Comparison of ENCODE assay signal across 12 mouse cellular contexts in genomic region chr8:126598218-126598617, GRCm38 (mm10). TPM values are rescaled to one million over a fixed set of nuclear protein-coding genes. Genes with fewer than 3 reads are reported as not detected.
DNase-seq lines count a peak whose midpoint lies in the region; ATAC-seq lines count a peak whose summit lies in the region.
"Had no signal": no experiment of that assay in that cellular context is flagged by ENCODE, and none has a peak within 500 bp of the region (broad histone marks: within the 10 kb centered on the region; RNA-seq: fewer than 3 reads in every experiment).

No protein-coding gene starts in this region.

- H3K4me2 ChIP-seq in hindbrain, embryonic 12.5 days (replicated peaks) = no peak overlapping the region
- H3K4me2 ChIP-seq in embryonic facial prominence, embryonic 15.5 days (replicated peaks) = no peak overlapping the region
- H3K4me2 ChIP-seq in forebrain, embryonic 15.5 days (replicated peaks) = no peak overlapping the region
- no peak overlapping the region for H3K4me2 ChIP-seq in neural tube, embryonic 15.5 days
- H3K4me2 ChIP-seq: hindbrain, embryonic 13.5 days had no signal

- H3K9ac ChIP-seq in hindbrain, embryonic 12.5 days = no peak overlapping the region
- no peak overlapping the region for H3K9ac ChIP-seq in embryonic facial prominence, embryonic 15.5 days
- H3K9ac ChIP-seq in forebrain, embryonic 15.5 days (replicated peaks) = no peak overlapping the region
- H3K9ac ChIP-seq in neural tube, embryonic 15.5 days (replicated peaks) = no peak overlapping the region
- H3K9ac ChIP-seq: forebrain, postnatal 0 days; hindbrain, embryonic 13.5 days had no signal

- DNase-seq in adrenal gland, postnatal 10 days = peak; percentile 35
- no peak for DNase-seq in adrenal gland, adult 8-10 months
- DNase-seq in hindbrain, embryonic 10.5 days (ENCODE audit: low spot score) = no peak
- DNase-seq: forebrain, postnatal 0 days; lung, adult 18-20 months had no signal

- H3K9me3 ChIP-seq in hindbrain, embryonic 10.5 days = no peaks in the 10 kb centered on the region
- H3K9me3 ChIP-seq in hindbrain, embryonic 12.5 days (replicated peaks) = no peaks in the 10 kb centered on the region
- H3K9me3 ChIP-seq in embryonic facial prominence, embryonic 15.5 days (replicated peaks) = no peaks in the 10 kb centered on the region
- no peaks in the 10 kb centered on the region for H3K9me3 ChIP-seq in forebrain, embryonic 15.5 days
- H3K9me3 ChIP-seq in neural tube, embryonic 15.5 days (replicated peaks) = no peaks in the 10 kb centered on the region
- H3K9me3 ChIP-seq: hindbrain, embryonic 13.5 days had no signal

- peaks cover 66% of the 10 kb centered on the region for H3K4me1 ChIP-seq in hindbrain, embryonic 10.5 days (replicated peaks)
- H3K4me1 ChIP-seq in hindbrain, embryonic 12.5 days = peaks cover 54% of the 10 kb centered on the region
- peaks cover 75% of the 10 kb centered on the region for H3K4me1 ChIP-seq in embryonic facial prominence, embryonic 15.5 days
- H3K4me1 ChIP-seq in forebrain, embryonic 15.5 days = peaks cover 69% of the 10 kb centered on the region
- peaks cover 52% of the 10 kb centered on the region for H3K4me1 ChIP-seq in neural tube, embryonic 15.5 days

- no peaks in the 10 kb centered on the region for H3K79me2 ChIP-seq in macrophage (ENCODE audit: inconsistent target)

- 75% methylated on average over 12 of the region's 12 CpGs for WGBS in hindbrain, embryonic 10.5 days
- 71% methylated on average over 12 of the region's 12 CpGs for WGBS in hindbrain, embryonic 12.5 days
- WGBS in embryonic facial prominence, embryonic 15.5 days = 52% methylated on average over 12 of the region's 12 CpGs
- 11% methylated on average over 12 of the region's 12 CpGs for WGBS in macrophage (ENCODE audit: missing documents)
- 48% methylated on average over 12 of the region's 12 CpGs for whole genome bisulfite sequencing in forebrain, embryonic 15.5 days
- WGBS in neural tube, embryonic 15.5 days = 65% methylated on average over 12 of the region's 12 CpGs

- no peak overlapping the region for H3K4me3 ChIP-seq in hindbrain, embryonic 10.5 days
- no peak overlapping the region for H3K4me3 ChIP-seq in hindbrain, embryonic 12.5 days
- H3K4me3 ChIP-seq in embryonic facial prominence, embryonic 15.5 days (replicated peaks) = no peak overlapping the region
- H3K4me3 ChIP-seq in macrophage (ENCODE audit: inconsistent target) = no peak overlapping the region
- no peak overlapping the region for H3K4me3 ChIP-seq in forebrain, embryonic 15.5 days
- H3K4me3 ChIP-seq in neural tube, embryonic 15.5 days (replicated peaks) = no peak overlapping the region
- H3K4me3 ChIP-seq: hindbrain, embryonic 13.5 days had no signal

- no peaks in the 10 kb centered on the region for H3K27me3 ChIP-seq in hindbrain, embryonic 10.5 days (ENCODE audit: insufficient read depth, poor library complexity, severe bottlenecking)
- H3K27me3 ChIP-seq in hindbrain, embryonic 12.5 days = no peaks in the 10 kb centered on the region
- no peaks in the 10 kb centered on the region for H3K27me3 ChIP-seq in embryonic facial prominence, embryonic 15.5 days
- H3K27me3 ChIP-seq in forebrain, embryonic 15.5 days = no peaks in the 10 kb centered on the region
- no peaks in the 10 kb centered on the region for H3K27me3 ChIP-seq in neural tube, embryonic 15.5 days (replicated peaks)
- H3K27me3 ChIP-seq: hindbrain, embryonic 13.5 days; Patski had no signal

- H3K36me3 ChIP-seq in hindbrain, embryonic 10.5 days = no peaks in the 10 kb centered on the region
- H3K36me3 ChIP-seq in hindbrain, embryonic 12.5 days = no peaks in the 10 kb centered on the region
- no peaks in the 10 kb centered on the region for H3K36me3 ChIP-seq in embryonic facial prominence, embryonic 15.5 days
- H3K36me3 ChIP-seq in macrophage (ENCODE audit: inconsistent target) = no peaks in the 10 kb centered on the region
- no peaks in the 10 kb centered on the region for H3K36me3 ChIP-seq in forebrain, embryonic 15.5 days
- H3K36me3 ChIP-seq in neural tube, embryonic 15.5 days = no peaks in the 10 kb centered on the region
- H3K36me3 ChIP-seq: hindbrain, embryonic 13.5 days had no signal

- H3K27ac ChIP-seq in hindbrain, embryonic 10.5 days = 0 out of 2 replicates have a peak overlapping the region, but pooled peaks have one; percentile 1
- no peak overlapping the region for H3K27ac ChIP-seq in hindbrain, embryonic 12.5 days
- 0 out of 2 replicates have a peak overlapping the region, but pooled peaks have one; percentile 28 for H3K27ac ChIP-seq in embryonic facial prominence, embryonic 15.5 days (replicated peaks)
- H3K27ac ChIP-seq in macrophage = peak overlapping the region; percentile 99
- H3K27ac ChIP-seq in forebrain, embryonic 15.5 days (replicated peaks) = no peak overlapping the region
- no peak overlapping the region for H3K27ac ChIP-seq in neural tube, embryonic 15.5 days (replicated peaks)
- H3K27ac ChIP-seq: hindbrain, embryonic 13.5 days had no signal

- ATAC-seq in hindbrain, embryonic 12.5 days (ENCODE audit: low FRiP score) = no peak
- ATAC-seq in embryonic facial prominence, embryonic 15.5 days (ENCODE audit: insufficient number of reproducible peaks, low FRiP score, low TSS enrichment, low read depth) = no peak
- no peak for ATAC-seq in forebrain, embryonic 15.5 days (replicated peaks)
- ATAC-seq in neural tube, embryonic 15.5 days (ENCODE audit: low FRiP score) = no peak
- ATAC-seq: forebrain, postnatal 0 days; Patski had no signal

RNA-seq across cellular contexts. Expression of gene Irf2bp2, which starts 4.4 kb away (rescaled TPM):
- total RNA-seq in adrenal gland, postnatal 10 days (2021) = 100 to 1,000 TPM in 1 of 2 experiments, 10 to 100 TPM in 1; 91.0 to 110 TPM
- total RNA-seq in adrenal gland, adult 8-10 months (2022) = 100 to 1,000 TPM in 2 of 4 experiments, 10 to 100 TPM in 2; 74.4 to 129 (median 98.9) TPM
- polyA plus RNA-seq in hindbrain, embryonic 10.5 days (2016; fragmentation: Nextera tagmentation; extraction: Ambion mirVana) = 3.3 and 4.3 TPM in 2 replicates
- polyA plus RNA-seq in hindbrain, embryonic 12.5 days (2016; fragmentation: Nextera tagmentation; extraction: Ambion mirVana) = 8.8 and 9.6 TPM in 2 replicates
- polyA plus RNA-seq in embryonic facial prominence, embryonic 15.5 days (2015; fragmentation: Nextera tagmentation; extraction: Ambion mirVana) = 12.5 and 14.7 TPM in 2 replicates
- 100 to 1,000 TPM in 19 of 26 experiments, 10 to 100 TPM in 6, 1 to 10 TPM in 1; 2.6 to 175 (median 132) TPM for total RNA-seq in macrophage (2018; cell fraction: chromatin; rRNA removed)
- total RNA-seq in macrophage (2018; cell fraction: cytosol; rRNA removed) = 100 to 1,000 TPM in 12 of 26 experiments, 10 to 100 TPM in 14; 12.4 to 139 (median 98.3) TPM
- total RNA-seq in macrophage (2018; cell fraction: nucleus; rRNA removed) = 100 to 1,000 TPM in 23 of 26 experiments, 10 to 100 TPM in 3; 17.9 to 251 (median 174) TPM
- 39.1 to 68.1 TPM (median 42.7 TPM) in 3 replicates for polyA plus RNA-seq in macrophage (2018)
- polyA plus RNA-seq in forebrain, embryonic 15.5 days (2015; fragmentation: Nextera tagmentation; extraction: Ambion mirVana) = 10.5 and 11.1 TPM in 2 replicates
- polyA plus RNA-seq in neural tube, embryonic 15.5 days (2015; fragmentation: Nextera tagmentation; extraction: Ambion mirVana) = 9.8 and 10.4 TPM in 2 replicates

Comparison
In these comparisons a context has a peak if more than half of its experiments do, and no peak if none do; other contexts are left out.
1. H3K27ac ChIP-seq: peak in hindbrain, embryonic 10.5 days (single experiment), embryonic facial prominence, embryonic 15.5 days (single experiment) and macrophage (single experiment); none in hindbrain, embryonic 12.5 days (single experiment), forebrain, embryonic 15.5 days (single experiment) and neural tube, embryonic 15.5 days (single experiment).